Mouse (Mus musculus) limb, embryonic 11.5 days (tissue): ENCODE data around the gene Galr2. TPM values are rescaled to one million over a fixed set of nuclear protein-coding genes. Genes with fewer than 3 reads are reported as not detected.

ENCODE experiments used
- ATAC-seq: fragments of 200-750 bp; cut with Nextera tagmentation; 2 replicates; pipeline ENCODE4 v1.8.0; 2017; ENCODE audit warnings: low read depth; ENCODE audit not compliant: insufficient number of reproducible peaks, low FRiP score, low TSS enrichment
- DNase-seq: peaks from one replicate; pipeline ENCODE4 v3.0.0-alpha.2; 2015; ENCODE audit warnings: low spot score
- H3K27ac ChIP-seq: fragments of 300-500 bp; sonication (generic); replicated peaks from 2 replicates; pipeline ENCODE4 v1.5.1; 2014; ENCODE audit warnings: low read depth, mild to moderate bottlenecking, low read length
- H3K27me3 ChIP-seq: fragments of 300-500 bp; sonication (generic); 2 replicates; pipeline ENCODE4 v1.6.1; 2014; ENCODE audit warnings: mild to moderate bottlenecking, low read length, mixed read lengths; ENCODE audit not compliant: control insufficient read depth, insufficient read depth
- H3K36me3 ChIP-seq: fragments of 300-500 bp; sonication (generic); 2 replicates; pipeline ENCODE4 v1.6.1; 2014; ENCODE audit warnings: mild to moderate bottlenecking, low read length, moderate library complexity, mixed read lengths; ENCODE audit not compliant: control insufficient read depth, insufficient read depth
- H3K4me1 ChIP-seq: fragments of 300-500 bp; sonication (generic); 2 replicates; pipeline ENCODE4 v1.6.1; 2014; ENCODE audit warnings: low read length, mixed read lengths; ENCODE audit not compliant: control insufficient read depth, insufficient read depth
- H3K4me2 ChIP-seq: fragments of 300-500 bp; sonication (generic); 2 replicates; pipeline ENCODE4 v1.6.1; 2014; ENCODE audit warnings: low read depth, mild to moderate bottlenecking, moderate library complexity; ENCODE audit not compliant: severe bottlenecking
- H3K4me3 ChIP-seq: fragments of 300-500 bp; sonication (generic); 2 replicates; pipeline ENCODE4 v1.5.1; 2014; ENCODE audit warnings: low read depth, low read length
- H3K9ac ChIP-seq: fragments of 300-500 bp; sonication (generic); 2 replicates; pipeline ENCODE4 v1.6.1; 2014; ENCODE audit warnings: mild to moderate bottlenecking, low read length
- H3K9me3 ChIP-seq: fragments of 300-500 bp; sonication (generic); 2 replicates; pipeline ENCODE4 v1.6.1; 2016; ENCODE audit warnings: low read length; ENCODE audit not compliant: control insufficient read depth
- WGBS: fragments of 180-500 bp; shearing (Covaris S2); extraction: QIAGEN DNeasy Blood & Tissue Kit; methylation state at CpG from one replicate; pipeline ENCODE4 v1.1.7; 2014; 5-methylcytosine and 5-hydroxymethylcytosine counted together
- polyA plus RNA-seq: library from polyadenylated mRNA; unstranded; fragments of >200 nt; fragmentation: Nextera tagmentation; extraction: Ambion mirVana; gene quantifications from 2 replicates; pipeline ENCODE4 v1.2.1, GENCODE M21; 2014

Gene Galr2
- polyA plus RNA-seq = 0.12 and 0.17 TPM in 2 replicates

- 5% methylated on average over 48 of the region's 48 CpGs for WGBS
- no peaks in the 10 kb centered on the region for H3K36me3 ChIP-seq
- no peak within 1 kb of the TSS for H3K9ac ChIP-seq
- H3K4me3 ChIP-seq = peak within 1 kb of the TSS; percentile 19
- DNase-seq (peak; percentile 58), ATAC-seq (no peak)
- peaks cover 4% of the 10 kb centered on the region; the same call in 1 of the 2 replicates for H3K4me1 ChIP-seq
- no peak within 1 kb of the TSS for H3K27ac ChIP-seq
- peaks cover 53% of the 10 kb centered on the region for H3K27me3 ChIP-seq
- H3K9me3 ChIP-seq = no peaks in the 10 kb centered on the region
- peak within 1 kb of the TSS; percentile 41 for H3K4me2 ChIP-seq
Measured at GRCm38 (mm10) chr11:116280751-116281663, at the start of gene Galr2. Gene Galr2 (plus strand): TSS chr11:116280939.

- ATAC-seq = no peak
- no peak overlapping the region for H3K9ac ChIP-seq
Measured at GRCm38 (mm10) chr11:116232427-116232826, 48.3 kb upstream of the Galr2 start.

DNA sequence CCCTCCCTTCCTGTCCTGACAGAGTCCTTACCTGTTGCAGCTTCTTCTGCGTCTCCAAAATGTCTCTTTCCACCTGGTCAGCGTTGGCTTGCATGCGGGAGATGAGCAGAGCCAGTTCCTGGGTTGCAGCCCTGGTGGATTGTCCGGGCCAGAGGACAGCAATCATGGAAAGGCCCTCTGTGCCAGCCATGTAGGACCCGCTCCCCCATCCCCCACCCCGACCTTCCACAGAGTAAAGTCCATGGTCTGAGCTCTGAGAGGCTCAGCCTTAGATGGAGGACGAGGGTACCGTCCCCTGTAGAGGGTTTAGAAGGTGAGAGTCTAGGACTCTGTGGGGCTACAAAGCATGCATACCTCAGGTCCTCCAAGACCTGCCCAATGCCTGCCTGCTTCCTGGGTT lies 45.8 kb upstream of the Galr2 start:
- ATAC-seq (no peak), DNase-seq (no peak)
- H3K9ac ChIP-seq = no peak overlapping the region
- H3K4me1 ChIP-seq = peaks cover 5% of the 10 kb centered on the region
- H3K4me2 ChIP-seq = no peak overlapping the region
- H3K27me3 ChIP-seq = peaks cover 18% of the 10 kb centered on the region
- no peaks in the 10 kb centered on the region for H3K36me3 ChIP-seq
- no peak overlapping the region for H3K4me3 ChIP-seq
- H3K9me3 ChIP-seq = no peaks in the 10 kb centered on the region
- WGBS = 83% methylated on average over 8 of the region's 8 CpGs
- no peak overlapping the region for H3K27ac ChIP-seq

More at GRCm38 (mm10) chr11:116232427-116232826, 48.3 kb upstream of the Galr2 start:
- no peaks in the 10 kb centered on the region for H3K36me3 ChIP-seq
- 24% methylated on average over 17 of the region's 17 CpGs for WGBS
- peak overlapping the region; percentile 10; the same call in 1 of the 2 replicates for H3K4me2 ChIP-seq
- H3K9me3 ChIP-seq = no peaks in the 10 kb centered on the region
- H3K4me1 ChIP-seq = no peaks in the 10 kb centered on the region
- DNase-seq = no peak
- no peak overlapping the region for H3K27ac ChIP-seq
- H3K4me3 ChIP-seq = no peak overlapping the region
- H3K27me3 ChIP-seq = peaks cover 4% of the 10 kb centered on the region

GRCm38 (mm10) chr11:116237742-116238395 lies 42.9 kb upstream of the Galr2 start, which contains the start of gene Evpl:
Gene Evpl (minus strand): TSS chr11:116238077.
- WGBS = 14% methylated on average over 31 of the region's 31 CpGs
- no peak for DNase-seq
- ATAC-seq = no peak
- Histone ChIP-seq H3K4me3 (0 out of 2 replicates have a peak within 1 kb of the TSS, but pooled peaks have one; percentile 3), H3K27ac (no peak within 1 kb of the TSS), H3K9ac (peak within 1 kb of the TSS; percentile 30; the same call in 1 of the 2 replicates), H3K4me1 (peaks cover 19% of the 10 kb centered on the region), H3K27me3 (peaks cover 18% of the 10 kb centered on the region), H3K36me3 (no peaks in the 10 kb centered on the region), H3K4me2 (peak within 1 kb of the TSS; percentile 17; the same call in 1 of the 2 replicates), H3K9me3 (no peaks in the 10 kb centered on the region)

DNA sequence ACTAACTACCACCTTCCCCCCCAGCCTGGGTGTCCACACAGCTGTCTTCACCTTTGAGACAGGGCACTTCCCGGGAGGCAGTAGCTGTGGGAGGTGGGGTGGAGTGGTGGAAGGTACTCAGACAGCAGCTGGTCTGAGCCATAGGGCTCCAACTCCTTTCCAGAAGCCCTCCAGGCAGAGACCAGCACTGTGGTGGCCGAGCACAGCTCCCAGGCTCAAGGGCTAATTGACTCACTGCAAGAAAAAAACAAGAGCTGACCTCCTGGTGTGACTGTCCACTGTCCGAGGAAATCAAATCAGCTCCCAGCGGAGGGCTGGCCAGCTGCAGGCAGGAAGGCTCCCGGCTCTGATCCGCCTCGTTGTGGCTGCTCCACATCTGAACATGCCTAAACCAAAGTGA lies 40.9 kb upstream of the Galr2 start:
- ATAC-seq (no peak), DNase-seq (peak; percentile 47)
- Histone ChIP-seq H3K9me3 (no peaks in the 10 kb centered on the region), H3K9ac (no peak overlapping the region), H3K27me3 (peaks cover 16% of the 10 kb centered on the region), H3K4me1 (peaks cover 21% of the 10 kb centered on the region), H3K4me2 (no peak overlapping the region), H3K27ac (no peak overlapping the region), H3K4me3 (no peak overlapping the region), H3K36me3 (peaks cover 3% of the 10 kb centered on the region; the same call in 1 of the 2 replicates)
- WGBS = 5% methylated on average over 7 of the region's 7 CpGs

GRCm38 (mm10) chr11:116241744-116242235 lies 38.9 kb upstream of the Galr2 start:
- H3K9me3 ChIP-seq = no peaks in the 10 kb centered on the region
- peaks cover 16% of the 10 kb centered on the region for H3K27me3 ChIP-seq
- ATAC-seq = peak; percentile 58
- 4% methylated on average over 12 of the region's 12 CpGs for WGBS
- peak; percentile 81 for DNase-seq
- no peak overlapping the region for H3K4me3 ChIP-seq
- peak overlapping the region; percentile 18 for H3K9ac ChIP-seq
- H3K27ac ChIP-seq = peak overlapping the region; percentile 78
- peaks cover 21% of the 10 kb centered on the region for H3K4me1 ChIP-seq
- peaks cover 12% of the 10 kb centered on the region; the same call in 1 of the 2 replicates for H3K36me3 ChIP-seq
- no peak overlapping the region for H3K4me2 ChIP-seq

- H3K4me1 ChIP-seq = peaks cover 17% of the 10 kb centered on the region
- peaks cover 25% of the 10 kb centered on the region for H3K36me3 ChIP-seq
- no peak for DNase-seq
- no peaks in the 10 kb centered on the region for H3K27me3 ChIP-seq
- ATAC-seq = no peak
- no peaks in the 10 kb centered on the region for H3K9me3 ChIP-seq
- no peak overlapping the region for H3K27ac ChIP-seq
- H3K9ac ChIP-seq = no peak overlapping the region
- 68% methylated on average over 8 of the region's 8 CpGs for WGBS
- H3K4me2 ChIP-seq = no peak overlapping the region
- no peak overlapping the region for H3K4me3 ChIP-seq
Measured at GRCm38 (mm10) chr11:116244580-116244979, 36.2 kb upstream of the Galr2 start.

- DNase-seq = no peak
- H3K4me1 ChIP-seq = peaks cover 15% of the 10 kb centered on the region
- no peak for ATAC-seq
- no peak overlapping the region for H3K4me3 ChIP-seq
- 65% methylated on average over 6 of the region's 6 CpGs for WGBS
- no peak overlapping the region for H3K9ac ChIP-seq
- no peaks in the 10 kb centered on the region for H3K27me3 ChIP-seq
- no peak overlapping the region for H3K4me2 ChIP-seq
- H3K9me3 ChIP-seq = no peaks in the 10 kb centered on the region
- peaks cover 35% of the 10 kb centered on the region for H3K36me3 ChIP-seq
- H3K27ac ChIP-seq = no peak overlapping the region
Measured at GRCm38 (mm10) chr11:116245616-116246015, 35.1 kb upstream of the Galr2 start.
